Mouse (Mus musculus) adrenal gland, postnatal 36 days (tissue): ENCODE results near the gene Vmn1r24. TPM values are rescaled to one million over a fixed set of nuclear protein-coding genes. Genes with fewer than 3 reads are reported as not detected.
"Not testable (repeated sequence)": the region's sequence is repeated elsewhere in the genome, so short reads cannot be mapped to it uniquely, and the experiment has no call there.

Experiments used
- DNase-seq, 2 experiments: peaks; one replicate each; pipeline ENCODE4 v3.0.0; 2021; ENCODE audit warnings: mixed read lengths in 1 of 2
- long read RNA-seq, 2 experiments: library from polyadenylated mRNA; stranded (forward); transcript quantifications; one replicate each; pipeline ENCODE4 v2.0.0; 2021; ENCODE audit warnings: borderline sequencing depth in 2 of 2
- total RNA-seq, 2 experiments: library from RNA; stranded (reverse); gene quantifications; 2 replicates each; pipeline ENCODE4 v1.2.3; 2021

Vmn1r24 gene
- not detected for total RNA-seq
- long read RNA-seq, experiment 1 = 0 reads
- long read RNA-seq, experiment 2 = 0 reads

DNA sequence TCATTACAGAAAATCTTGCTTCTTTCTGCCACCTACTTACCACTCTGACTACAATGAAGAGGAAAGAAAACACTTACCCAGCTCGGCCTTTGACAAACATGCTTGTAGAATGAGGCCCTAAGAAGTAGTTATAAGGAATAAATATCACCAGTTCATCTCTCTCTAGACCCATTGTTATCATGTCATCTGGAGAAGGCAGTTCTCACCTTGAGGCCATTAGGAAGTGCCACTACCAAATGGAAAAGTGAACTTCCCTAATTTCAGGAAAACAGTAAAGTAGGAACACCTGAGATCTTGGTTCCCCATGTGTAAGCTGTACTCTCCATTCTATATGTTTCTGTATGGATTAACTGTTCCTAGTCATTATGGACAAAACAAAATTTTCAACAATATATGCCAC is at the start of gene Vmn1r24:
Gene Vmn1r24, minus strand, starts transcription at position 101 of the 400 bp plus-strand sequence.
- DNase-seq = not testable (repeated sequence)

DNA sequence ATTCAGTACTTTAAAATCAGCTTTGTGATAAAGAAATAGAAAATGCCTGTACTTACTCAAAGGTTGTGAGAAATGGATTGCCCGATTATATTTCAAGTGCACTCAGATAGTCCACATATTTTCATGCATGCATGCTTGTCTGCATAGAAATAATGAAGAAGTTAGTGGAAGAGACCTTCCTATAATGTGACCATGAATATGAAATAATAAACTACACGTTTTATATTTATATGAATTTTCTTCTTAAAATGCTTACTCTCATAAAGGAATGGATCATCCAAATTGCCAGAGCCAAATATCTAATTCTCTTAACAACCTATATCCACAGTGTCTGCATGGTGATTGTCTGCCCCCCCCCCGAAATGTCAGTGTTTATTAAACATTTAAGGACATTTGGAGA is 19.4 kb upstream of the Vmn1r24 start, which contains the start of gene Vmn1r25:
Gene Vmn1r25, minus strand, starts transcription at position 101 of the 400 bp plus-strand sequence.
- DNase-seq = no peak

DNA sequence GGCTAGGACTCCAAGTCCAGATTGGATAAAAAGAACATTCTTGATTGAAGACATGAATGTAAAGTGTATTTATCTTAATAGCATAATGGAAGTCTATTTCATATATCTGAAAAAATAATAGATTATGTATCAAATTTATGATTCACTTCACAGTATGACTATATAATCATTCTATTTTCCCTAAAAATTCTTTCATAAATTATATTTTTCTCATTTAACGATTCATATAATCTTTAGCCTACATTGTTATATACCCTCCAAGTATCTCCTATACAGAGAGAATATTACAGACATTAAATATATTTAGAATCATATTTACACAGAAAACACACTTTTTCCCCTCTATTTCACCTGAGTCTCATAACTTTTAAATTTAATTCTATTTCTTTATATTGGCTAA is 34.6 kb downstream of the Vmn1r24 start, which contains the start of gene Vmn1r23:
Gene Vmn1r23, minus strand, starts transcription at position 101 of the 400 bp plus-strand sequence.
- DNase-seq = no peak

DNA sequence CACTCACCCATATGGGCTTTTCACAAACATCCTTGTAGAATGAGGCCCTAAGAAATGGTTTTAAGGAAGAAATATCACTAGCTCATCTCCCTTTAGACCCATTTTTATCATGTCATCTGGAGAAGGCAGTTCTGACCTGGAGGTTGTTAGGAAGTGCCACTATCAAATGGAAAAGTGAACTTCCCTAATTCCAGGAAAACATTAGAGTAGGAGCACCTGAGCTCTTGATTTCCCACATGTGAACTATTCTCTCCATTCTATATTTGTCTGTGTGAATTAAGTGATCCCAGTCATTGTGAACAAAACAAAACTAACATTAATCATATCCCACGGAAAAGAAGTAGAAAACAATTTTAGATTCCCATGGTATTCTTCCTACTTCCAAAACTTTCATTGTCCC is 53.4 kb downstream of the Vmn1r24 start, which contains the start of gene Vmn1r22:
Gene Vmn1r22, minus strand, starts transcription at position 101 of the 400 bp plus-strand sequence.
- no peak for DNase-seq

Other genes starting within 250 kb of the Vmn1r24 start
- gene Vopp1, start 136.3 kb downstream of the Vmn1r24 start, total RNA-seq = 10 to 100 TPM; 14.1 to 15.8 TPM
- not detected for gene Vmn1r21, start 111.2 kb downstream of the Vmn1r24 start, total RNA-seq
- not detected for gene Vmn1r22, start 53.5 kb downstream of the Vmn1r24 start, total RNA-seq
- not detected for gene Vmn1r23, start 34.7 kb downstream of the Vmn1r24 start, total RNA-seq
- not detected for gene Vmn1r25, start 19.3 kb upstream of the Vmn1r24 start, total RNA-seq
- not detected for gene Vmn1r26, start 53.7 kb upstream of the Vmn1r24 start, total RNA-seq